Mouse (Mus musculus): Measurements from ENCODE around the gene Apoa2.
"Not testable (repeated sequence)": the region's sequence is repeated elsewhere in the genome, so short reads cannot be mapped to it uniquely, and the experiment has no call there.

Gene Apoa2

DNA sequence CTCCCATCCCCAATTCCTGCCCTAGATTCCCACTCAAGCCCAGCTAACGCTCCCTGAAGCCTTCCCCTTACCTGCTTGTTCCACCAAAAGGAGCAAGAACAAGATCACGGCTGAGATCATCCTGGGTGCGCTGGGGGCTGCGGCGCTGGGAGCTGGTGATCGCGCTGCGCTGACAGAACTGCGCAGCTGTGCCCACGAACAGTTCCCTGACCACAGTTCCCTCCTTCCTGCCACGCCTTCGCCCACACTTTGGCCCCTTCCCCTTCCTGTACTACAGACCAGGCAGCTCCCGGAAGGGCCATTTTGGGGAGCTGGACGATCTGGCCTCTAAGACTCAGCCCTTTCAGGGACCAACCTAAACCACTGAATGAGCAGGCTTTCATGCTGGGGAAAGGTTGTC is 9.3 kb downstream of the Apoa2 start, which contains the start of gene Fcer1g:
Gene Fcer1g, minus strand, starts transcription at position 240 of the 400 bp plus-strand sequence.
- in situ Hi-C loops (cut with MboI, MseI): no loop called here

DNA sequence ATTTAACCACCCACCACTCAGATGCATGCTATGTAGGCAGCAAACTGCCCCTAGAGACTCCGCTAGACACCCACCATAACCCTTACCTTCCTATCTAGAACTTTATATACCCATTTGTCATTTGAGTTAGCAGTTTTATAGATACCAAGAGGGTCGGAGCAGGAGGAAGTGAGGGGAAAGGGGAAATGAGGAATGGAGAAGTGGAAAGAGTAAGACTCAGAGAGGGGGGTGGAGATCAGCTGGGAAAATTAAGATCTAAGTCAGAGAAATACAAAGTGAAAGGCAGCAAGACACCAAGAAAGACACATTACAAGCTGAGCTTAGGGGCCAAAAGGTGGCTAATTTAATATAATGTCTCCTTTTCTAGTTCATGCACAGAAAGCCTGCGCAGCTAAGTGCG is 9.7 kb downstream of the Apoa2 start:
- in situ Hi-C loops (cut with MboI, MseI): no loop called here

DNA sequence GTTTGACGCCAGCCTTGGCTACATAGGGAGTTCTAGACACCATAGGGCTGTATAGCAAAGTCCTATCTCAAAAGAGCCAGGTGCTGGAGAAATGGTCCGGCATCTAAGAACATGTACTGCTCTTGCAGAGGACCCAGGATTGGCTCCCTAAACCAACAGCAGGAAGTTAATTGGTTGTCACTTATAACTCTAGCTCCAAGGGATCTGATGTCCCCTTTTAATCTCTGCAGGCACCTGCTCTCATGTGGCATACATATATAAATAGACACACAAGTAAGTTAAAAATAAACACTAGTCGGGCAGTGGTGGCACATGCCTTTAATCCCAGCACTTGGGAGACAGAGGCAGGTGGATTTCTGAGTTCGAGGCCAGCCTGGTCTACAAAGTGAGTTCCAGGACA is 10.9 kb downstream of the Apoa2 start:
- in situ Hi-C loops (cut with MboI, MseI): no loop called here

DNA sequence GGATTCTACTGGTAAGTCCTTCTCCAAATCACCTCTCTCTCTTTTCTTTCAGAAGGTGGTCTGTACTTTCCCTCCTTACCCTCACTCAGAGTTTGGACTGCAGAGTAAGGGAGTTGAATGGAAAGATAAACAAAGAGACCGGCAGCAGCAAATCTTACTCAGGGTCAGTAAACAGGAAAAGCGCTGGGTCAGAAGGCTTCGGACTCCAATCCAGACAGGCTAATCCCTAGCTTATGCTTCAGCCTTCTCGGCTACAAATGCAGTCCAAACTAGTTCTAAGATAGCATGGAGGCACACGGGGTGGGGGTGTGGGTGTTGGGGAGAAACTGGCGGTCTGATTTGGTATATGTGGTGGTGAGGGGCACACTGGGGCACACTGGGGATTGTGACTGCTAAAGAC is 12.6 kb downstream of the Apoa2 start:
- in situ Hi-C loops (cut with MboI, MseI): no loop called here

DNA sequence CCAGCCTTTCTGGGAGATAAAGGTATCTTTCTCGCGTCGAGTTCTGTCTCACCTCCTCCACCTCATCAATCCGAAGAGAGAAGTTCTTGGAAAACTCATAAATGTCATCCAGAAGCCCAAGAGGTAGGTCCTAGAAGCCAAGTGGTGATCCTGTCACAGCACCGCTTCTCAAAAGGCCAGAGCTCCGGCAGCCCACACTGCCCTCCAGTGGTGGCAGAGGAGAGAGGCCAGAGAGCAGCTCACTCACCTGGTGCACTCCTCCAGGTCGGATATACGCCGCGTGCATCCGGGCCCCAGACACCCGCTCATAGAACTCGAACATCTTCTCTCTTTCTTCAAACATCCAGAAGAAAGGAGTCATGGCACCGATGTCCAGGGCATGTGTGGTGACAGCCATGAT is 13.6 kb downstream of the Apoa2 start:
- in situ Hi-C loops (cut with MboI, MseI): no loop called here

DNA sequence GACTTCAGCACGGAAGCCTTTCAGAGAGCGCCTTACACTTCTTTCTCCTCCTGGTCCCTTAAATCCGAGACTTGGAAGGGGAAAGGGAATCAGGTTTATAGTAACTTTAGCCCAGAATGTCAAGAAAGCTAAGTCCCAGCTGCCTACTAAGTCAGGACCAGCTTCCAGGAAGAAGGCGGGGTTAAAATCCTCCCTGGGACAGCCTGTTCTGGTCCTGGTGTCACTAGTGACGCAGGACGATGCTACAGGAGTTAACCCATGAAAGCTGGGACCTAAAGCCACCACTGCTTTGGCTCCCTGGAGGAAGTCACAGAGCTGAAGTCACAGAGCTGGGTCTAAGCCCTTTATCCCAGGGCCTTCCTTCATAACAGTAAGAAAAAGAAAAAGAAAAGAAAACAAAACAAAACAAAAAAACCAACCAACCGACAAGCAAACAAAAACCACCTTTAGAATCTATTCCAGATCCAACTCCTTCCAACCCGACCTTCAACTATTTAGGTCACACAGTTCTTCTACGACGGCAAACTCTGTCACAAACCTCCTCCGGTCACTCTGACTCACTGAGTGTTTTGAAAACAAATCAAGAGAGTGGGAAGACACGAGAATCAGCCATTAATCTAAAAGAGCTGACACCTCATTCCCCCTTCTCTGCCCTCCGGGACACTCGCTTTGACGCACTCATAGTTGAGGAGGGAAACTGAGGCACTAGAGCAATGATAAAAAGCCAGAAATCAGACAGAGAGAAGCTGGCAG is 15.3 kb downstream of the Apoa2 start:
- in situ Hi-C loops (cut with MboI, MseI): no loop called here

DNA sequence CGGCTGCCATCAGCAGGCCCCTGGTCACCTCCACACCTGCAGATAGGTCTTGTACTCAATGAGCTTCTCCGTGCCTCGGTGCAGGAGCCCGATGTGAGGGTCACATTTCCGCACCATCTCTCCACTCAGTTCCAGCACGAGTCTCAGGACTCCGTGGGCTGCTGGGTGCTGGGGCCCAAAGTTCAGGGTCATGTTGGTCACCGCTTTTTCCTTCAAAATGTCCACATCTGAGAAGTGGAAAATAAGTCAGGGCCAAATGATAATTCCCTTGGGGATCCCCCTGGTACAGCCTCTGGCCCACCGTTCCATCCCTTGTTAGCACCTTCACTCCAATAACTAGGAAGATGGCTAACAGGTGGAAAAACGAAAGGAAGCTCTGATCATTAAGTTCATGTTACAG is 16.1 kb downstream of the Apoa2 start:
- in situ Hi-C loops (cut with MboI, MseI): no loop called here

DNA sequence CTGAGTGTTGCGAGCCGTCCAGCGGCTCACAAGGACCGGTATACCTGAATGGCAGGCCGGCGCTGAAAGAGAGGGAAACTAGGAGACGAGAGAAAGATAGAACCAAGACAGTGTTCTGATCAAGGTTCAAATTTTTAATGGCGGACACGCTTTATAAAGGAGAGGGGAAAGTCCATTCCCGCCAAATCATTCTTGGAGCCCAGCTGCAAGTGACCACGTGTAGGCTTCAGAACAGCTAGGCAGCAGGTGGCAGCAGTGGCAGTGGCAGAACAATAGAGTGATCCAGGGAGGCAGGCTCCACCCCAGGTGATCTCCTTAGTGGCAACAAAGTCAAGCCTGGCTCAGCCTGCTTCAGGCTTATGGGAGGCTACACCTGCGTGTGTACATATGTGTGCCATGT is 17.1 kb downstream of the Apoa2 start:
- in situ Hi-C loops (cut with MboI, MseI): not testable (repeated sequence)

DNA sequence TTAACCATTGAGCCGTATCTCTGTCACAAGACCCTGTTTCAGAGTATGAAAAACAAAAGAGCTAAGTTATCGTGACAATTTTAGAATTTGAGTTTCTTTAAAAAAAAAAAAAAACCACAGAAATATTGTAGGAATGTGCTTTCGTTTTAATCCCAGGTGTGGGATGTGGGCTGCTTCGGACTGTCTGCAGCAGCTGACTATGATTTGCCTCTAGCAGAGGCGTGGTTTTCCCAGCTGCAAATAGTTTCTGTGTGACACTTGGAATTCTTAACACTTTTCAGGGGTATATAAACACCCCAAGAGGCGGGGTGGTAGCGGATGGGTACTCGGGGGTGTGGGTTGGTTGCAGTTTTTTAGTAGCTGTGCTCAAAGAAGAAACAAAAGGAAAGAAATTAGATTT is 20.5 kb downstream of the Apoa2 start:
- in situ Hi-C loops (cut with MboI, MseI): no loop called here

DNA sequence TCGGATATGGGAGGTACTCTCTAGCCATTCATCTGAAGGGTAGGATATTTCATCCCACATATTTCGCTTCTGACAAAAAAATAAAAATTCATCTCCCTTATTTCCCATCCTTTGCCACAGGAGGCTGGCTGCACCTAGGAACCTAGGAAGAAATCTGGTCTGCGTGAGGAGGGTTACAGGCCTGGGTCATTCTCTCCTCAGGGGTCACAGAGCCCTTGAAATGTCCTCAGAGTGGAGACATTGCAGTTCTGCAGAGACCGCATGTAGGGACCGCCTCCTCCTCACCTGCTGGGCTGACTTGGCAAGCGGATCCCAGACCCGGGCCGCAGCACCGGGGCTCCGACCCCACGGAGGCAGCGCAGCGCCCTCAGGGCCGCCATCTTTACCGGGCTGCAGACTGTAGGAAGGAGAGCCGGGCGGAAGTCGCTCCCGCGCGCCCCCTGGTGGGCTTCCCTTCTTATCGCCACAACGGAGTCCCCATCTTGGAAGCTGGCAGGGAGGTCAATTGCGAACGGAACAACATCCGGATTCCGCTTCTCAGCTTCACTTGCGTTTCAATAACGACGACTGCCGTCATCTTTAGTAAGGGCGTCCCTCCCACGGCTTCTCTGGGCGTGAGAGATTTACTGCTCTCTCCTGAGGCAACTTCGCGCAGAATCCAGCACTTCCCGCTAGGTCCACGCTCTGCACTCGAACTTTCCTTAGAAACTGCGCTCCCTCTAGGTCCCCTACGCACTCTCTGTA is 22.0 kb downstream of the Apoa2 start:
- in situ Hi-C loops (cut with MboI, MseI): no loop called here

DNA sequence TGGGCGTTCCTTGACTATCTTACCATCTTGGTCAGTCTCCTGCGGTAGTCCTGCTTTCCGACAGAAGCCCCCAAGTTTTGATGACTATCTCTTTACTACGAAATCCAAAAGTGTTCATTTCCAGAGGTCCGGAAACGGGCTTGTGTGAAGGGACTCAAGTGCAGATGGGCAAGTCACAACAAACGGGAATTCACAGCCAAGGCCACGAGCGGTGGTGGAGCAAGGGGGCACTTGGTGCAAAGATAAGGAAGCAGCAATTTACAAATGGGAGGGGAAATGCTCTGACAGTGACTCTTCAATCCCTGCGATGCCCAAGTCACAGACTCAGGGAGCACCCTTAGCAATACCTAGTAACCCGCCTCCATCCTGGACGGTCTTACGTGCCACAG is 22.6 kb downstream of the Apoa2 start:
- in situ Hi-C loops (cut with MboI, MseI): no loop called here

DNA sequence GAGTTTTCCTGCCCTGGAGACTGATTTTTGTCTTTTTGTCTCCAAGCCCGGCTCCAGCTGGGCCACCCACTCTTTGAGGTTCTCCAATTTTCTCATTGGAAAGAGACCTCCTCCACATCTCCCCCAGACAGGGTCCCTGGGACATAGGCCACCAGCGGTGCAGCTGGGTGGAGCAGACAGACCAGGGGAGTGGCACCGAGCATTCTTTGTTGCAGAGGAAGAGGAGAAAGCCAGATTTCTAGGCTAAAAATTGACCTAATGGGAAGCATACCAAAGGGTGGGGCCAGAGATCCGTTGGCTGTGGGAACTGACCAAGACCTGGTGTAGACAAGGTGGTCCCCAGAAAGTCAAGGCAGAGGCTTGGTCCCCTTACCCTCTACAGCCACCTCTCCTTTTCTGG is 23.1 kb downstream of the Apoa2 start:
- in situ Hi-C loops (cut with MboI, MseI): no loop called here

DNA sequence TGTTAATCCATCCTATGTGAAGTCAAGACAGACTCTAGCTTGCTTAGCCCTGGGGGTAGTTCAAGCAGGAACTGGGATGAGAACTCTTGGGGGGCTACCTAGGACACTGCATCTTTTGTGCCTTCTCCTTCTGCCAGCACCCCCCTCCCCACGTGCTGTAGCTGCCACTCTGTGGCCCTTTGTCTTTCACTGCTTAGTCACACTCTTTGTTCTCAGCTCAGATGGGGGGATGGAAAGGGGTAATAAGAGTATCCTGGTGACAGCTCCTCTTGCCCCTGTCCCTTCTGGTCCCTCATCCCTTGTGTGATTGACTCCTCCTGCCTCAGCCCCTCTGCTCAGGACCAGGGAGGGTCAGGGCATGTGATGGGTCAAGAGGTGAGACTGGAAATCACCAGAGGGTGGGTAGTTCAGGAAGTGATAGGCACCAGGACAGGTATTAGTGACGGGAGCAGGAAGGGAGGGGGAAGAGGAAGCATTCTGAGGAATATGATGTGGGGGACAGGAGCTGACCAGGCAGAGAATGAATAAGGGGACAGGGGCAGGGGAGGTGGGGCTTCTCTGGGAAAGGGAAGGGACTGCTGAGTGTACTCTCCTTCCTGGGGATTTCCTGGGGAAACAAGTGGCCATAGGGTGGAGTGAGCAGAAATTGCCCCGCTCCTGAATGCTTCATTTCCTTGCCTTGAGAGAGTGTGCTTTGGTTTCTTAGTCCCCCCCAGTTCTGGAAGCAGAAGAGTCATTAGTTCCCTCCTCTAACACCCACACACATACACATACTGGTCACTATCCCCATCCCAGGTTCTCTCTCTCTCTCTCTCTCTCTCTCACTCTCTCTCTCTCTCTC is 23.8 kb downstream of the Apoa2 start:
- in situ Hi-C loops (cut with MboI, MseI): no loop called here

DNA sequence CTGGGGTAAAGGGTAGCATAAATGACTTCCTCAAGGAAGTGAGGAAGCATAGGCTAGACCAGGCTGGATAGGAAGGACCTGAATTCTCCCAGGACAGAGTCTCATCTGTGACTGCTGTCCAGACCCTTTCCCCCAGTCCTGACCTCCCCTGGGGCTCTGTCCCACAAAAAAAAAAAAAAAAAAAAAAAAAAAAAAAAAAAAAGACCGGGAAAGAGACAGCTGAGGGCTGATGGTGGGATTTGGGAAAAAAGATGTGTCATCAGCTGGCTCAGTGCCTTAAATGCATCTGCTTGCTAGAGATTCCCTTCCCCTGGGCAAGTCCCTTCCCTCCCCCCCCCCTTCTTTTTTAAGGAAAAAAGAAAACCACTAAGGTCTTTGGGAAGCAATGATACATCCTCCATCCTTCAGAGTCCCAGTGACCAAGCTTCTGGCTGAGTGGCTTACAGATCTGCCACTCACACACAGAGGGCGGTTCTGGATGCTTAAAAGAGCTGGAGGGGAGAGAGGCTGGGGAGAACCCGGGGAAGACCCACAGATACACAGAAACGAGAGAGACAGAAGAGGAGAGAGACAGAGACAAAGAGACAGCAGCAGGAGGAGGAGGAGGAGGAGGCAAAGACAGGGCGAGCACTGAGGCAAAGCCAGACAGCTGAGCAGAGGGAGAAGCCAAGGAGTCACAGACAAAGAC is 25.2 kb downstream of the Apoa2 start, which contains the start of gene Adamts4:
Gene Adamts4, plus strand, starts transcription at position 509 of the 688 bp plus-strand sequence.
- in situ Hi-C loops (cut with MboI, MseI): no loop called here

DNA sequence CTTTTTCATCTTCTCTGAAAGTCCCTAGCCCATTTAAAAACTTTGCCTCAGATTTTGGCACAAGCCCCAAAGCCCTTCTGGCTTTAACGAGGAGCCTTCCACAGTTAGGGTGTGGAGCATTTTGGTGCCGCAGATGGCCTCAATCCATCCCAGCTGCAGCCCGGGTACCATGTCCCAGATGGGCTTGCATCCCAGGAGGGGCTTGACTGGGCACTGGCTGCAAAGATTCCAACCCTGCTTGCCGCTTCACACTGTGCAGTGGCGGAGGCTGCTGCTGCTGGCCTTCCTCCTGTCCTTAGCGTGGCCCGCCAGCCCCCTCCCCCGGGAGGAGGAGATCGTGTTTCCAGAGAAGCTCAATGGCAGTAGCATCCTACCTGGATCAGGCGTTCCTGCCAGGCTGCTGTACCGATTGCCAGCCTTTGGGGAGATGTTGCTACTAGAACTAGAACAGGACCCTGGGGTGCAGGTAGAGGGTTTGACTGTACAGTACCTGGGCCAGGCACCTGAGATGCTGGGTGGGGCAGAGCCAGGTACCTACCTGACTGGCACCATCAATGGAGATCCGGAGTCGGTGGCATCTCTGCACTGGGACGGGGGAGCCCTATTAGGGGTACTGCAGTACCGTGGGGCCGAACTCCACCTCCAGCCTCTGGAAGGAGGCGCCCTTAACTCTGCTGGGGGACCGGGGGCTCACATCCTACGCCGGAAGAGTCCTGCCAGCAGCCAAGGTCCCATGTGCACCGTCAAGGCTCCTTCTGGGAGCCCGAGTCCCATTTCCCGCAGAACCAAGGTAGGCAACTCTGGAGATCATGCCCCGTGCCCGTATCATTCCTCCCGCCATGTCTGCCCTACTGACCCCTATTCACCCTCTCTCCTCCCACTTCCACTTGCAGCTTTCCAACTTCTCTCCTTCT is 26.1 kb downstream of the Apoa2 start, which contains the start of gene Ndufs2:
Gene Ndufs2, minus strand, starts transcription at position 709 of the 914 bp plus-strand sequence.
- in situ Hi-C loops (cut with MboI, MseI): no loop called here

DNA sequence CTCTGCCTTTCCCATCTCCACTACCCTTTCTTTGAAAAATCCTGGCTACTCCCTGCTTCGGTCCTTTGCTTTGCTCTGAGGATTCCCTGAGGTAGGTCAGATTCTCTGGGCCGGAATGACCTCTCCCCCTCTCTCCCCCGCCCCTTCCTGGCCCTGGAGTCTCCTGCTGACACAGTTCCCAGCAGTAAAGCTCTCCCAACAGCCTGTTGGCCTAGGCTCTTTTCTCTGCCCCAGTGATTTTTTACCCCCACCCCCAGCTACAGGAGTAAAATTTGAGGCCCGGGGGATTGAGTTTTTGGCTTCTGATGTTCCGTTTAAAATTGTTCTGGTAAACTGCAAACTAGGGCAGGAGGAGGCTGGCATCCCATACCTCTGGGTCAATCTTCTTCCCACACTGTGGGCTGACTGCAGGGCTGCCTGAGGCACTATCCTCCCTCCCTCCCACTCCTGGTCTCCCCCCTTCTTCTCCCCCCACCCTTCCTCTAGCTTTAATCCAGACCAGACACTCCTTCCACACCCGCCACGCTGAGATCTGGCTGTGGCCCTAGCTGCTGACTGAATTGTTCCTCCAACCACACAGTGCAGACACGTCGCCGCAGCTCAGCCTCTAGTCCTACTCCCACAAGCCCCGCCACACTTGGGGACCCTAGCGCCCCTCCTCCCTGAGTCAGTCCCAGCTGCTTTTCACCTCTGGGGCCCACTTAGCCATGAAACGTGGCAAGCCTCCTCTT is 26.9 kb downstream of the Apoa2 start:
- in situ Hi-C loops (cut with MboI, MseI): no loop called here

DNA sequence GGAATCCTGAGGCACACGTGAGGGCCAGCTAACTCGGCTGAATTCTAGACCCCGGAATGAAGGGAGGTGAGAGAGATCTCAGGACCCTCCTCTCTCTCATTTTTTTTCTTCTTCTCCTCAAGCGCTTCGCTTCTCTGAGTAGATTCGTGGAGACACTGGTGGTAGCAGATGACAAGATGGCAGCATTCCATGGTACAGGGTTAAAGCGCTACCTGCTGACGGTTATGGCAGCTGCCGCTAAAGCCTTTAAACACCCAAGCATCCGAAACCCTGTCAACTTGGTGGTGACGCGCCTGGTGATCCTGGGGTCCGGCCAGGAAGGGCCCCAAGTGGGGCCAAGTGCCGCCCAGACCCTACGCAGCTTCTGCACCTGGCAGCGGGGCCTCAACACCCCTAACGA is 27.6 kb downstream of the Apoa2 start:
- in situ Hi-C loops (cut with MboI, MseI): no loop called here

DNA sequence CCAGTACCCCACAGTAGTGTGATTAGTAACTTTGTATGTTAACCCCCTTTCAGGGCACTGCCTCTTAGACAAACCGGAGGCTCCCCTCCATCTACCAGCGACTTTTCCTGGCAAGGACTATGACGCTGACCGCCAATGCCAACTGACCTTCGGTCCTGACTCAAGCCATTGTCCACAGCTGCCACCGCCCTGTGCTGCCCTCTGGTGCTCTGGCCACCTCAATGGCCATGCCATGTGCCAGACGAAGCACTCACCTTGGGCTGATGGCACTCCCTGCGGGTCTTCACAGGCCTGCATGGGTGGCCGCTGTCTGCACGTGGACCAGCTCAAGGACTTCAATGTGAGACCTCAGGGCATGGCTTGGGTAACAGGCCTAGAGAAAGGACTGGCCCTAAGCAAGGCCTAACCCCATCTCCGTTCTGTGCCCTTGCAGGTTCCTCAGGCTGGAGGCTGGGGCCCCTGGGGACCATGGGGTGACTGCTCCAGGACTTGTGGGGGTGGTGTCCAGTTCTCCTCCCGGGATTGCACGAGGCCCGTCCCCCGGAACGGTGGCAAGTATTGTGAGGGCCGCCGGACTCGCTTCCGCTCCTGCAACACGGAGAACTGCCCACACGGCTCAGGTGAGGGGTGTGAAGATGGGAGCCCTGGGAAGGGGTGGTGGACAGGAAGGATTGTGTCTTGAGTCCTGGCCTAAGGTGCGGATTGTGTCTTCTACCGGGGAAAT is 31.4 kb downstream of the Apoa2 start:
- in situ Hi-C loops (cut with MboI, MseI): no loop called here

DNA sequence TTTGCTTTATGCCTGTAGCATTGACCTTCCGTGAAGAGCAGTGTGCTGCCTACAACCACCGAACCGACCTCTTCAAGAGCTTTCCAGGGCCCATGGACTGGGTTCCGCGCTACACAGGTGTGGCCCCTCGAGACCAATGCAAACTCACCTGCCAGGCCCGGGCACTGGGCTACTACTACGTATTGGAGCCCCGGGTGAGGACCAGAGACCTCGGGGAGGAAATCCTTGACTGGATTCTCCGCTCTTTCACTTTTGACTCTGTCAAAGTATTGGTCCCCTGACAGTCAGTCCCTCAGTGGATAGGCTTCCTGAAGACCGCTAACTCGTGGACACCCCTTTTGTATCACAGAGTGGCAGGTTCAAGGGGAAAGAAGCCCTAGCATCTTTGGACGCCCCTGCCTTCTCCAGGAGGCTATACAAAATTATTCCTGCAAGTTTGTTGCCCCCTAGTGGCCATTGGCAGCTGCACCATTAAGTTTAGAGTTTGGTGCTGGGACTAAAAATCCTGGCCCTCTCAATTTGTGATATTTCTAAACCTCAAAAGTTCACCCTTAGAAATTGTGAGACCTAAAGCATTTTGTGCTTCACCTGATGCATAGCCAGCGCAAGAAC is 32.2 kb downstream of the Apoa2 start:
- in situ Hi-C loops (cut with MboI, MseI): no loop called here
